Mouse (Mus musculus): ENCODE measurements around the gene Msl3.

DNA sequence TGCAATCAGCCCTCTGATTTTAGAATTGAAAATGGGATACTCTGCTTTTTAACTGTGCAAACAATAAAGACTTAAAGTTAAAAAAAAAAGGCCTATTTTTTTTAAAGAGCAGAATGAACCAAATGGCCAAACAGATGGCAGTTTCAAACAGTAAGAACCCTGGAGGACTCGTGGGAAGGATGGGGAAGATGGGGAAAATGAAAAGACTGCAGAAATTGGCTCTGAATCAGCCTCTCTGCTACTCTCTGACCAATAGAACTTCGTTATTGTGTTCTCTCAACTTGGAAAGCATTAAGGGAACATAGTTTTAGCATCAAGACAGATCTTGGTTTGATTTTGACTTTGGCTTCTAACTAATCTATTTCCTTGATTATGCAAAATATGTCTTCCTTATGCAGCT lies 24.4 kb downstream of the Msl3 start:
- TF ChIP-seq GATA1 (IDR thresholded peaks at IDR 0.05; ENCODE audit: borderline replicate concordance, low read length) (no peak), FLI1 (IDR thresholded peaks at IDR 0.05; ENCODE audit: low read length) (no peak)

All from megakaryocyte, embryonic 14.5 days (primary cell).